Mouse (Mus musculus) MEL (cell line): ENCODE measurements around the gene Erg. TPM values are rescaled to one million over a fixed set of nuclear protein-coding genes. Genes with fewer than 3 reads are reported as not detected.

Source experiments
- DNase-seq: peaks from one replicate; pipeline ENCODE4 v3.0.0; 2011; ENCODE audit warnings: low read depth, low spot score
- H3K27ac ChIP-seq: 2 replicates; pipeline ENCODE4 v1.5.1; 2012; ENCODE audit warnings: low read depth, mild to moderate bottlenecking, control low read depth, low read length, moderate library complexity; ENCODE audit not compliant: control insufficient read depth
- H3K27me3 ChIP-seq, 2 experiments: fragments of 150-350 bp in 1 of 2; sonication (generic) in 1 of 2; 2 replicates each; pipeline ENCODE4 v1.6.1; 2012; ENCODE audit warnings: low read length in 2 of 2, mild to moderate bottlenecking in 2 of 2, improper control_type of control experiment in 1 of 2, moderate library complexity in 1 of 2; ENCODE audit not compliant: insufficient read depth in 2 of 2, control insufficient read depth in 1 of 2
- H3K36me3 ChIP-seq, 2 experiments: 2 replicates each; pipeline ENCODE4 v1.6.1; 2012 to 2014; ENCODE audit warnings: low read length in 2 of 2, improper control_type of control experiment in 1 of 2, inconsistent platforms in 1 of 2, mild to moderate bottlenecking in 1 of 2; ENCODE audit not compliant: insufficient read depth in 2 of 2, control insufficient read depth in 1 of 2
- H3K4me1 ChIP-seq, 2 experiments: fragments of 150-350 bp in 1 of 2; sonication (generic) in 1 of 2; 2 replicates each; pipeline ENCODE4 v1.6.1; 2012; ENCODE audit warnings: low read length in 2 of 2, improper control_type of control experiment in 1 of 2, mild to moderate bottlenecking in 1 of 2; ENCODE audit not compliant: insufficient read depth in 2 of 2, control insufficient read depth in 1 of 2
- H3K4me3 ChIP-seq, 2 experiments: fragments of 150-350 bp in 1 of 2; sonication (generic) in 1 of 2; 2 replicates each; pipeline ENCODE4 v1.5.1; 2012; ENCODE audit warnings: low read depth in 2 of 2, low read length in 2 of 2, mild to moderate bottlenecking in 2 of 2, moderate library complexity in 2 of 2, control low read depth in 1 of 2, improper control_type of control experiment in 1 of 2; ENCODE audit not compliant: control insufficient read depth in 1 of 2, insufficient read depth in 1 of 2
- H3K79me2 ChIP-seq: 2 replicates; pipeline ENCODE4 v1.6.1; 2012; ENCODE audit warnings: mild to moderate bottlenecking, low read length, moderate library complexity; ENCODE audit not compliant: control insufficient read depth, poor library complexity, insufficient read depth
- H3K9ac ChIP-seq: 2 replicates; pipeline ENCODE4 v1.6.1; 2012; ENCODE audit warnings: low read depth, mild to moderate bottlenecking, control low read depth, low read length, moderate library complexity; ENCODE audit not compliant: control insufficient read depth, poor library complexity, severe bottlenecking
- H3K9me3 ChIP-seq: fragments of 150-350 bp; sonication (generic); replicated peaks from 2 replicates; pipeline ENCODE4 v1.6.1; 2012; ENCODE audit warnings: mild to moderate bottlenecking, low read length, improper control_type of control experiment, moderate library complexity; ENCODE audit not compliant: insufficient read depth
- BHLHE40 ChIP-seq: IDR thresholded peaks from 2 replicates; pipeline ENCODE4 v1.6.1; 2012; ENCODE audit warnings: low read depth, mild to moderate bottlenecking, inconsistent platforms, low read length, improper control_type of control experiment, borderline replicate concordance
- CHD1 ChIP-seq: IDR thresholded peaks from 2 replicates; pipeline ENCODE4 v1.6.1; 2012; ENCODE audit warnings: low read depth, mild to moderate bottlenecking, inconsistent platforms, low read length, improper control_type of control experiment
- CHD2 ChIP-seq: IDR thresholded peaks from 2 replicates; pipeline ENCODE4 v1.6.1; 2011; ENCODE audit warnings: low read length, improper control_type of control experiment
- CTCF ChIP-seq, 3 experiments: IDR thresholded peaks in 2 of 3; conservative IDR thresholded peaks in 1 of 3; 2 replicates each; pipeline ENCODE4 v1.5.1; 2011 to 2012; ENCODE audit warnings: low read length in 3 of 3, low read depth in 2 of 3, mild to moderate bottlenecking in 2 of 3, improper control_type of control experiment in 1 of 3, inconsistent platforms in 1 of 3, mixed read lengths in 1 of 3, moderate library complexity in 1 of 3; ENCODE audit not compliant: control insufficient read depth in 1 of 3, insufficient read depth in 1 of 3, poor library complexity in 1 of 3, severe bottlenecking in 1 of 3
- E2F4 ChIP-seq: IDR thresholded peaks from 2 replicates; pipeline ENCODE4 v1.6.1; 2011; ENCODE audit warnings: low read depth, low read length, improper control_type of control experiment, borderline replicate concordance
- EP300 ChIP-seq, 2 experiments: IDR thresholded peaks; 2 replicates each; pipeline ENCODE4 v1.6.1; 2011; ENCODE audit warnings: improper control_type of control experiment in 2 of 2, low read length in 2 of 2, low read depth in 1 of 2, mild to moderate bottlenecking in 1 of 2
- GABPA ChIP-seq: IDR thresholded peaks from 2 replicates; pipeline ENCODE4 v1.6.1; 2012; ENCODE audit warnings: low read depth, mild to moderate bottlenecking, inconsistent platforms, low read length, improper control_type of control experiment, moderate library complexity
- GATA1 ChIP-seq: IDR thresholded peaks from 2 replicates; pipeline ENCODE4 v1.6.1; 2011; ENCODE audit warnings: low read depth, low read length, improper control_type of control experiment
- HCFC1 ChIP-seq: IDR thresholded peaks from 2 replicates; pipeline ENCODE4 v1.6.1; 2012; ENCODE audit warnings: low read depth, mild to moderate bottlenecking, inconsistent platforms, low read length, improper control_type of control experiment, moderate library complexity
- MAFK ChIP-seq: IDR thresholded peaks from 2 replicates; pipeline ENCODE4 v1.6.1; 2011; ENCODE audit warnings: low read depth, mild to moderate bottlenecking, low read length, improper control_type of control experiment, borderline replicate concordance
- MAX ChIP-seq: IDR thresholded peaks from 2 replicates; pipeline ENCODE4 v1.6.1; 2011; ENCODE audit warnings: low read length, improper control_type of control experiment
- MXI1 ChIP-seq: IDR thresholded peaks from 2 replicates; pipeline ENCODE4 v1.6.1; 2011; ENCODE audit warnings: mild to moderate bottlenecking, low read depth, low read length, improper control_type of control experiment
- MYB ChIP-seq: IDR thresholded peaks from 2 replicates; pipeline ENCODE4 v1.6.1; 2011; ENCODE audit warnings: mild to moderate bottlenecking, low read depth, low read length, improper control_type of control experiment
- POLR2AphosphoS2 ChIP-seq: IDR thresholded peaks from 2 replicates; pipeline ENCODE4 v1.6.1; 2011; ENCODE audit warnings: low read length, improper control_type of control experiment
- RAD21 ChIP-seq: IDR thresholded peaks from 2 replicates; pipeline ENCODE4 v1.6.1; 2011; ENCODE audit warnings: mild to moderate bottlenecking, low read depth, low read length, improper control_type of control experiment
- RCOR1 ChIP-seq: IDR thresholded peaks from 2 replicates; pipeline ENCODE4 v1.6.1; 2012; ENCODE audit warnings: low read depth, mild to moderate bottlenecking, inconsistent platforms, low read length, improper control_type of control experiment
- SIN3A ChIP-seq: IDR thresholded peaks from 2 replicates; pipeline ENCODE4 v1.6.1; 2012; ENCODE audit warnings: low read length, improper control_type of control experiment, inconsistent platforms
- TBP ChIP-seq: IDR thresholded peaks from 2 replicates; pipeline ENCODE4 v1.8.0; 2011; ENCODE audit warnings: low read depth, low read length, improper control_type of control experiment
- TCF12 ChIP-seq: IDR thresholded peaks from 2 replicates; pipeline ENCODE4 v1.6.1; 2014; ENCODE audit warnings: low read depth, mild to moderate bottlenecking, inconsistent platforms, low read length, improper control_type of control experiment, moderate library complexity
- UBTF ChIP-seq: IDR thresholded peaks from 2 replicates; pipeline ENCODE4 v1.6.1; 2012; ENCODE audit warnings: low read depth, mild to moderate bottlenecking, inconsistent platforms, low read length, improper control_type of control experiment, moderate library complexity, borderline replicate concordance; ENCODE audit not compliant: insufficient read depth
- USF1 ChIP-seq: IDR thresholded peaks from 2 replicates; pipeline ENCODE4 v1.6.1; 2014; ENCODE audit warnings: low read depth, mild to moderate bottlenecking, inconsistent platforms, low read length, improper control_type of control experiment, moderate library complexity
- ZC3H11A ChIP-seq: IDR thresholded peaks from 2 replicates; pipeline ENCODE4 v1.6.1; 2012; ENCODE audit warnings: low read depth, mild to moderate bottlenecking, inconsistent platforms, low read length, improper control_type of control experiment
- ZKSCAN1 ChIP-seq: IDR thresholded peaks from 2 replicates; pipeline ENCODE4 v1.6.1; 2012; ENCODE audit warnings: low read depth, mild to moderate bottlenecking, inconsistent platforms, low read length, improper control_type of control experiment, moderate library complexity
- ZNF384 ChIP-seq: IDR thresholded peaks from 2 replicates; pipeline ENCODE4 v1.6.1; 2012; ENCODE audit warnings: low read depth, mild to moderate bottlenecking, inconsistent platforms, low read length, improper control_type of control experiment
- polyA plus RNA-seq, 2 experiments: library from polyadenylated mRNA; stranded (reverse) in 1 of 2; unstranded in 1 of 2; fragments of >175 nt in 1 of 2; fragments of >200 nt in 1 of 2; gene quantifications; 2 replicates each; pipeline versions ENCODE4 v1.2.1 to v1.2.4; 2012; ENCODE audit warnings: low replicate concordance in 2 of 2, low read depth in 1 of 2; ENCODE audit not compliant: insufficient read length in 2 of 2, insufficient read depth in 1 of 2, missing spikeins in 1 of 2
- total RNA-seq: library from RNA; depleted of rRNA; stranded (reverse); fragments of 300-350 nt; gene quantifications from 2 replicates; pipeline ENCODE4 v1.2.3, GENCODE M21; 2012

Gene Erg
- total and polyA plus RNA-seq, 3 experiments: 0.11 to 0.27 TPM; not detected in 1

GRCm38 (mm10) chr16:95519520-95519919, 66.9 kb downstream of the Erg start:
- no peak for TF ChIP-seq CHD1
- no peak for TF ChIP-seq HCFC1
- TF ChIP-seq RAD21: no peak
- no peak for TF ChIP-seq CHD2
- TF ChIP-seq TCF12: no peak
- TF ChIP-seq POLR2AphosphoS2: no peak
- TF ChIP-seq RCOR1: no peak
- no peak for TF ChIP-seq ZNF384
- no peak for TF ChIP-seq MAFK
- no peak for TF ChIP-seq TBP
- TF ChIP-seq MAX: no peak
- TF ChIP-seq SIN3A: no peak
- no peak for TF ChIP-seq GABPA
- no peak for TF ChIP-seq E2F4
- no peaks in the 10 kb centered on the region for H3K4me1 ChIP-seq

GRCm38 (mm10) chr16:95506051-95506450, 80.3 kb downstream of the Erg start:
- H3K9ac ChIP-seq: no peak overlapping the region
- H3K27ac ChIP-seq: no peak overlapping the region

More at GRCm38 (mm10) chr16:95519520-95519919, 66.9 kb downstream of the Erg start:
- Histone ChIP-seq H3K36me3 (no peaks in the 10 kb centered on the region), H3K79me2 (no peaks in the 10 kb centered on the region), H3K27ac (no peak overlapping the region), H3K27me3 (peaks cover 0 to 2% of the 10 kb centered on the region in 2 experiments; a peak in 2 of 4 replicates), H3K4me3 (no peak overlapping the region), H3K9ac (no peak overlapping the region), H3K9me3 (no peaks in the 10 kb centered on the region)
- no peak for DNase-seq

More at GRCm38 (mm10) chr16:95506051-95506450, 80.3 kb downstream of the Erg start:
- Histone ChIP-seq H3K79me2 (no peaks in the 10 kb centered on the region), H3K4me3 (no peak overlapping the region), H3K9me3 (no peaks in the 10 kb centered on the region), H3K4me1 (no peaks in the 10 kb centered on the region), H3K27me3 (peaks cover 0 to 6% of the 10 kb centered on the region in 2 experiments; a peak in 2 of 4 replicates), H3K36me3 (no peaks in the 10 kb centered on the region)
- TF ChIP-seq CHD2 (no peak), E2F4 (no peak), MYB (no peak), EP300 (IDR thresholded peaks at IDR 0.05; ENCODE audit: low read depth in 1 of 2, low read length in 2 of 2) (no peak), ZKSCAN1 (no peak), MAX (no peak), SIN3A (no peak), MXI1 (no peak), RCOR1 (no peak), BHLHE40 (no peak), GATA1 (no peak), UBTF (no peak), CTCF (IDR thresholded peaks at IDR 0.05 in 2 of 3, conservative IDR thresholded peaks at IDR 0.05 in 1 of 3; ENCODE audit: control insufficient read depth in 1 of 3, insufficient read depth in 1 of 3, low read depth in 2 of 3, low read length in 3 of 3, poor library complexity in 1 of 3, severe bottlenecking in 1 of 3) (no peak), ZC3H11A (no peak), USF1 (no peak)
- DNase-seq: no peak
